Mouse (Mus musculus): ENCODE measurements around the gene Dnajb14. TPM values are rescaled to one million over a fixed set of nuclear protein-coding genes. Genes with fewer than 3 reads are reported as not detected.

Gene Dnajb14
- total and polyA plus RNA-seq, 3 experiments, result 2.8 to 7.0 (median 4.4) TPM

DNA sequence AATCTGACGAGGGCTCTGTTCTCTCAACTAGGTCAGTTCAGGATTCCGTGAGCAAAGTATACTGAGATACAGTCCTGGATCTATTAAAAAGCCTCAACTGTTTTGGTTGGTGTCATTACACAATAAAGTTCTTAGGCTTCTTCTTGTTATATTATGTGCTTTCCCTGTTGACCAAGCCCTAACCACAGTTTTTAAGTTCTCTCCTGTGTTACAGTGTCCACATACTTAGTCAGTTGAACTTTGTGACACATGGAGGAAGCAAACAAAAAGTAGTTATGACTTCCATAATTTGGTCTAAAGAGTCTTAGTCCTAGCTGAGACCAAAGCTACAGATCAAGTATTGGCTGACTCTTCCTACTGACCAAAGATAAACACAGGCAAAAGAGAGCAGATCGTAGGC is 79.4 kb downstream of the Dnajb14 start:
- peak overlapping the region; percentile 17; the same call in 1 of the 2 replicates for H3K27ac ChIP-seq (ENCODE audit: insufficient read depth, low read depth)
- peaks cover 6% of the 10 kb centered on the region; the same call in 1 of the 2 replicates for H3K79me2 ChIP-seq (replicated peaks; ENCODE audit: control insufficient read depth, extremely low read depth, insufficient read depth, poor library complexity, severe bottlenecking)
- DNase-seq (ENCODE audit: extremely low read depth), result no peak
- H3K4me2 ChIP-seq (ENCODE audit: insufficient read depth, low read depth, poor library complexity, severe bottlenecking), result peak overlapping the region; percentile 48
- peaks cover 36 to 82% of the 10 kb centered on the region in 2 experiments for H3K4me1 ChIP-seq (ENCODE audit: control insufficient read depth in 1 of 2, insufficient read depth in 2 of 2)
- H3K27me3 ChIP-seq (replicated peaks), result no peaks in the 10 kb centered on the region
- dilution Hi-C loops (cut with MboI; ENCODE audit: extremely low pct_ligation_motif_present, extremely low pct_unique_long_range_greater_than_20kb, low sequenced_read_pairs), result no loop called here
- H3K36me3 ChIP-seq (replicated peaks in 1 of 2; ENCODE audit: control insufficient read depth in 1 of 2, insufficient read depth in 1 of 2, low read length in 1 of 2), result peaks cover 33 to 59% of the 10 kb centered on the region in 2 experiments
- in situ Hi-C loops (cut with MboI; ENCODE audit: low pct_ligation_motif_present, low pct_unique_long_range_greater_than_20kb, low sequenced_read_pairs), result no loop called here
- peak overlapping the region; percentile 18; the same call in 1 of the 2 replicates for H3K9ac ChIP-seq (ENCODE audit: insufficient read depth, low read depth)
- TF ChIP-seq JUN (IDR thresholded peaks at IDR 0.05; ENCODE audit: insufficient read depth, low read depth, low read length) (no peak), UBTF (IDR thresholded peaks at IDR 0.05; ENCODE audit: low read depth, low read length) (no peak), BHLHE40 (IDR thresholded peaks at IDR 0.05; ENCODE audit: low read depth, low read length) (no peak), MAX (IDR thresholded peaks at IDR 0.05; ENCODE audit: low read length) (no peak), CHD2 (IDR thresholded peaks at IDR 0.05; ENCODE audit: low read length) (no peak), ZMIZ1 (IDR thresholded peaks at IDR 0.05; ENCODE audit: low read depth, low read length) (no peak), MAZ (IDR thresholded peaks at IDR 0.05; ENCODE audit: low read depth, low read length) (no peak), USF1 (IDR thresholded peaks at IDR 0.05; ENCODE audit: low read depth, low read length) (no peak), SMC3 (IDR thresholded peaks at IDR 0.05; ENCODE audit: low read depth, low read length) (no peak)
- no peaks in the 10 kb centered on the region for H3K9me3 ChIP-seq (replicated peaks; ENCODE audit: low read length)
- H3K4me3 ChIP-seq (replicated peaks in 1 of 3; ENCODE audit: low read depth in 2 of 3, low read length in 2 of 3, poor library complexity in 1 of 3), result no peak overlapping the region

- H3K79me2 ChIP-seq (replicated peaks; ENCODE audit: control insufficient read depth, extremely low read depth, insufficient read depth, poor library complexity, severe bottlenecking), result peaks cover 6% of the 10 kb centered on the region; the same call in 1 of the 2 replicates
- peaks cover 38 to 82% of the 10 kb centered on the region in 2 experiments for H3K4me1 ChIP-seq (ENCODE audit: control insufficient read depth in 1 of 2, insufficient read depth in 2 of 2)
- DNase-seq (ENCODE audit: extremely low read depth), result peak; percentile 82
- H3K9ac ChIP-seq (ENCODE audit: insufficient read depth, low read depth), result peak overlapping the region; percentile 4
- peaks cover 30 to 52% of the 10 kb centered on the region in 2 experiments for H3K36me3 ChIP-seq (replicated peaks in 1 of 2; ENCODE audit: control insufficient read depth in 1 of 2, insufficient read depth in 1 of 2, low read length in 1 of 2)
- H3K9me3 ChIP-seq (replicated peaks; ENCODE audit: low read length), result no peaks in the 10 kb centered on the region
- H3K27me3 ChIP-seq (replicated peaks), result no peaks in the 10 kb centered on the region
- dilution Hi-C loops (cut with MboI; ENCODE audit: extremely low pct_ligation_motif_present, extremely low pct_unique_long_range_greater_than_20kb, low sequenced_read_pairs), result no loop called here
- peak overlapping the region; percentile 11 for H3K4me2 ChIP-seq (ENCODE audit: insufficient read depth, low read depth, poor library complexity, severe bottlenecking)
- no peak overlapping the region for H3K27ac ChIP-seq (ENCODE audit: insufficient read depth, low read depth)
- no peak for TF ChIP-seq USF1 (IDR thresholded peaks at IDR 0.05; ENCODE audit: low read depth, low read length)
- TF ChIP-seq NELFE (IDR thresholded peaks at IDR 0.05; ENCODE audit: low read depth, low read length), result no peak
- TF ChIP-seq MAX (IDR thresholded peaks at IDR 0.05; ENCODE audit: low read length), result no peak
- TF ChIP-seq SMC3 (IDR thresholded peaks at IDR 0.05; ENCODE audit: low read depth, low read length), result no peak
- no peak for TF ChIP-seq IRF4 (IDR thresholded peaks at IDR 0.05; ENCODE audit: low read depth, low read length)
- TF ChIP-seq ZC3H11A (IDR thresholded peaks at IDR 0.05; ENCODE audit: low read depth, low read length), result no peak
- TF ChIP-seq MYC (IDR thresholded peaks at IDR 0.05; ENCODE audit: low read depth, low read length), result no peak
- TF ChIP-seq CHD1 (IDR thresholded peaks at IDR 0.05; ENCODE audit: low read depth, low read length), result no peak
- TF ChIP-seq RCOR1 (conservative IDR thresholded peaks at IDR 0.05; ENCODE audit: low read depth, low read length), result no peak
- TF ChIP-seq TBP (conservative IDR thresholded peaks at IDR 0.05; ENCODE audit: low read depth, low read length), result no peak
- no peak for TF ChIP-seq E2F4 (IDR thresholded peaks at IDR 0.05; ENCODE audit: insufficient replicate concordance, low read depth, low read length)
- no peak for TF ChIP-seq UBTF (IDR thresholded peaks at IDR 0.05; ENCODE audit: low read depth, low read length)
- TF ChIP-seq NRF1 (IDR thresholded peaks at IDR 0.05; ENCODE audit: low read depth, low read length), result no peak
- no peak for TF ChIP-seq POLR2AphosphoS2 (IDR thresholded peaks at IDR 0.05; ENCODE audit: low read depth, low read length)
- TF ChIP-seq SIN3A (IDR thresholded peaks at IDR 0.05; ENCODE audit: low read length), result no peak
- no peak for TF ChIP-seq MEF2A (IDR thresholded peaks at IDR 0.05; ENCODE audit: borderline replicate concordance, low read depth, low read length)
- in situ Hi-C loops (cut with MboI; ENCODE audit: low pct_ligation_motif_present, low pct_unique_long_range_greater_than_20kb, low sequenced_read_pairs), result no loop called here
- H3K4me3 ChIP-seq (replicated peaks in 1 of 3; ENCODE audit: low read depth in 2 of 3, low read length in 2 of 3, poor library complexity in 1 of 3), result no peak overlapping the region
Measured at GRCm38 (mm10) chr3:137947525-137947924, 80.0 kb downstream of the Dnajb14 start.

Measured in CH12.LX (cell line).